Mouse (Mus musculus) layer of hippocampus, postnatal 10 days (tissue): ENCODE measurements at regions not wholly inside any gene's neighbourhood (a gene's known extent, or its start where the extent isn't known, plus 50 kb on each side); places are given as distances from the start of the nearest gene placed in this dataset.

Source experiments
- DNase-seq, 2 experiments: peaks; one replicate each; pipeline ENCODE4 v3.0.0; 2021; ENCODE audit warnings: low spot score in 2 of 2

- no peak for DNase-seq
Observed at GRCm38 (mm10) chr11:18067676-18068075, 114.0 kb upstream of the Etaa1 start.

- no peak for DNase-seq
Observed at GRCm38 (mm10) chr11:18041589-18041988, 87.9 kb upstream of the Etaa1 start.

- no peak for DNase-seq
Observed at GRCm38 (mm10) chr11:18031049-18031448, 77.4 kb upstream of the Etaa1 start.

- no peak for DNase-seq
Observed at GRCm38 (mm10) chr11:18022065-18022464, 68.4 kb upstream of the Etaa1 start.

GRCm38 (mm10) chr11:18015239-18015638, 61.6 kb upstream of the Etaa1 start:
- no peak for DNase-seq

- peak in 1 of 2 experiments; percentile 10 for DNase-seq
Observed at GRCm38 (mm10) chr11:18014610-18015009, 60.9 kb upstream of the Etaa1 start.

- no peak for DNase-seq
Observed at GRCm38 (mm10) chr11:18012085-18012484, 58.4 kb upstream of the Etaa1 start.

GRCm38 (mm10) chr11:18011101-18011733, 57.5 kb upstream of the Etaa1 start:
- peak; percentile 24 to 41 for DNase-seq

GRCm38 (mm10) chr11:18008140-18008539, 54.5 kb upstream of the Etaa1 start:
- DNase-seq: no peak
